Mouse (Mus musculus) liver, embryonic 14.5 days (tissue): ENCODE data around the gene Tmem94. TPM values are rescaled to one million over a fixed set of nuclear protein-coding genes. Genes with fewer than 3 reads are reported as not detected.

Experiments used
- ATAC-seq: fragments of 200-750 bp; cut with Nextera tagmentation; 2 replicates; pipeline ENCODE4 v1.8.0; 2017; ENCODE audit warnings: moderate number of reproducible peaks, mild to moderate bottlenecking, moderate library complexity; ENCODE audit not compliant: insufficient read depth
- DNase-seq, 3 experiments: peaks; one replicate each; pipeline ENCODE4 v3.0.0-alpha.2; 2012 to 2013; ENCODE audit warnings: low read depth in 3 of 3, low spot score in 3 of 3
- H3K27ac ChIP-seq: fragments of 300-500 bp; sonication (generic); 2 replicates; pipeline ENCODE4 v1.5.1; 2014; ENCODE audit warnings: moderate library complexity, mild to moderate bottlenecking, control low read depth, inconsistent platforms
- H3K27me3 ChIP-seq: fragments of 300-500 bp; sonication (generic); 2 replicates; pipeline ENCODE4 v1.6.1; 2014; ENCODE audit warnings: mild to moderate bottlenecking, low read length, moderate library complexity; ENCODE audit not compliant: control insufficient read depth, insufficient read depth
- H3K36me3 ChIP-seq: fragments of 300-500 bp; sonication (generic); replicated peaks from 2 replicates; pipeline ENCODE4 v1.6.1; 2014; ENCODE audit warnings: low read depth; ENCODE audit not compliant: control insufficient read depth, insufficient read depth
- H3K4me1 ChIP-seq, 2 experiments: fragments of 200-500 bp in 1 of 2; fragments of 300-500 bp in 1 of 2; sonication (generic) in 1 of 2; replicated peaks; 2 replicates each; pipeline ENCODE4 v1.6.1; 2012 to 2014; ENCODE audit warnings: antibody characterized with exemption in 1 of 2, inconsistent platforms in 1 of 2, low read length in 1 of 2; ENCODE audit not compliant: control insufficient read depth in 2 of 2, insufficient read depth in 2 of 2
- H3K4me2 ChIP-seq: fragments of 300-500 bp; sonication (generic); 2 replicates; pipeline ENCODE4 v1.6.1; 2014; ENCODE audit warnings: low read depth, mild to moderate bottlenecking, control low read depth, moderate library complexity
- H3K4me3 ChIP-seq, 2 experiments: fragments of 200-500 bp in 1 of 2; fragments of 300-500 bp in 1 of 2; sonication (generic) in 1 of 2; 2 replicates each; pipeline ENCODE4 v1.5.1; 2012 to 2014; ENCODE audit warnings: low read depth in 2 of 2, low read length in 2 of 2, mild to moderate bottlenecking in 2 of 2, control low read depth in 1 of 2, inconsistent platforms in 1 of 2, moderate library complexity in 1 of 2; ENCODE audit not compliant: insufficient read depth in 1 of 2
- H3K9ac ChIP-seq: fragments of 300-500 bp; sonication (generic); replicated peaks from 2 replicates; pipeline ENCODE4 v1.6.1; 2014; ENCODE audit warnings: mild to moderate bottlenecking, control low read depth, moderate library complexity
- H3K9me3 ChIP-seq: fragments of 300-500 bp; sonication (generic); 2 replicates; pipeline ENCODE4 v1.6.1; 2016; ENCODE audit warnings: low read length, mixed read lengths; ENCODE audit not compliant: control insufficient read depth
- CTCF ChIP-seq: IDR thresholded peaks from 2 replicates; pipeline ENCODE4 v1.5.1; 2016; ENCODE audit warnings: antibody characterized with exemption, low read depth, control low read depth
- EP300 ChIP-seq: IDR thresholded peaks from 2 replicates; pipeline ENCODE4 v1.6.1; 2016; ENCODE audit warnings: antibody characterized with exemption, low read depth
- WGBS: fragments of 180-500 bp; shearing (Covaris S2); extraction: QIAGEN DNeasy Blood & Tissue Kit; methylation state at CpG from one replicate; pipeline ENCODE4 v1.1.7; 2014; ENCODE audit not compliant: insufficient replicate concordance; 5-methylcytosine and 5-hydroxymethylcytosine counted together
- microRNA-seq: library from miRNA; unstranded; fragments of <30 nt; microRNA quantifications from one replicate; pipeline ENCODE4, GENCODE M21; 2016
- polyA plus RNA-seq, 2 experiments: library from polyadenylated mRNA; depleted of rRNA in 1 of 2; stranded (reverse) in 1 of 2; unstranded in 1 of 2; fragments of >200 nt; fragmentation: Nextera tagmentation in 1 of 2; extraction: Ambion mirVana in 1 of 2; gene quantifications; 2 replicates each; pipeline versions ENCODE4 v1.2.1 to v1.2.3; 2012 to 2014

The Tmem94 gene
- polyA plus RNA-seq, 2 experiments: 3.7 to 11.0 TPM

- peaks cover 5% of the 10 kb centered on the region for H3K36me3 ChIP-seq
- 67% methylated on average over 14 of the region's 14 CpGs for WGBS
- no peaks in the 10 kb centered on the region; the same call in 1 of the 2 replicates for H3K9me3 ChIP-seq
- no peak overlapping the region for H3K27ac ChIP-seq
- peaks cover 26 to 41% of the 10 kb centered on the region in 2 experiments for H3K4me1 ChIP-seq
- no peak overlapping the region for H3K4me3 ChIP-seq
- H3K9ac ChIP-seq: no peak overlapping the region; the same call in 1 of the 2 replicates
- no peaks in the 10 kb centered on the region for H3K27me3 ChIP-seq
- no peak overlapping the region for H3K4me2 ChIP-seq
- ATAC-seq: no peak
- TF ChIP-seq CTCF (no peak), EP300 (no peak)
- no peak for DNase-seq
Observed at GRCm38 (mm10) chr11:115843141-115843890, 78.1 kb downstream of the Tmem94 start.

GRCm38 (mm10) chr11:115843891-115844239 lies 78.6 kb downstream of the Tmem94 start:
- DNase-seq (no peak), ATAC-seq (no peak)
- Histone ChIP-seq H3K9me3 (no peaks in the 10 kb centered on the region; the same call in 1 of the 2 replicates), H3K4me3 (no peak overlapping the region), H3K9ac (no peak overlapping the region), H3K4me1 (peaks cover 22 to 36% of the 10 kb centered on the region in 2 experiments), H3K27ac (no peak overlapping the region), H3K36me3 (peaks cover 5% of the 10 kb centered on the region), H3K27me3 (no peaks in the 10 kb centered on the region), H3K4me2 (no peak overlapping the region)
- TF ChIP-seq EP300 (no peak), CTCF (no peak)
- WGBS: 83% methylated on average over 5 of the region's 5 CpGs

GRCm38 (mm10) chr11:115844240-115844639 lies 79.0 kb downstream of the Tmem94 start:
- H3K27ac ChIP-seq: no peak overlapping the region
- no peak for ATAC-seq
- 69% methylated on average over 8 of the region's 8 CpGs for WGBS

GRCm38 (mm10) chr11:115845819-115846218 lies 80.6 kb downstream of the Tmem94 start:
- 92% methylated on average over 2 of the region's 2 CpGs for WGBS
- no peak overlapping the region for H3K27ac ChIP-seq
- H3K4me3 ChIP-seq: no peak overlapping the region
- H3K4me1 ChIP-seq: peaks cover 20 to 22% of the 10 kb centered on the region in 2 experiments
- no peaks in the 10 kb centered on the region for H3K27me3 ChIP-seq
- no peak for ATAC-seq
- DNase-seq: no peak
- no peaks in the 10 kb centered on the region; the same call in 1 of the 2 replicates for H3K9me3 ChIP-seq
- H3K9ac ChIP-seq: no peak overlapping the region
- TF ChIP-seq EP300: no peak
- TF ChIP-seq CTCF: peak; percentile 39; the same call in 1 of the 2 replicates
- peaks cover 5% of the 10 kb centered on the region for H3K36me3 ChIP-seq
- H3K4me2 ChIP-seq: no peak overlapping the region

More at GRCm38 (mm10) chr11:115844240-115844639, 79.0 kb downstream of the Tmem94 start:
- peaks cover 20 to 32% of the 10 kb centered on the region in 2 experiments for H3K4me1 ChIP-seq
- H3K36me3 ChIP-seq: peaks cover 5% of the 10 kb centered on the region
- TF ChIP-seq CTCF (no peak), EP300 (no peak)
- no peak overlapping the region for H3K4me3 ChIP-seq
- H3K4me2 ChIP-seq: no peak overlapping the region
- DNase-seq: no peak
- no peak overlapping the region for H3K9ac ChIP-seq
- H3K27me3 ChIP-seq: no peaks in the 10 kb centered on the region
- H3K9me3 ChIP-seq: no peaks in the 10 kb centered on the region; the same call in 1 of the 2 replicates

Small RNA genes lying within 50 kb of the gene (microRNA-seq; reads per million reads assigned to microRNA genes)
- gene Mir5621: not detected

Other genes starting within 250 kb of the Tmem94 start
- 161 and 198 TPM in 2 replicates for gene Sumo2, start 229.2 kb upstream of the Tmem94 start, polyA plus RNA-seq (2012; rRNA removed)
- 393 and 406 TPM in 2 replicates for gene Sumo2, start 229.2 kb upstream of the Tmem94 start, polyA plus RNA-seq (2014; fragmentation: Nextera tagmentation; extraction: Ambion mirVana)
- gene Nup85, start 201.0 kb upstream of the Tmem94 start, polyA plus RNA-seq (2012; rRNA removed): 96.0 and 109 TPM in 2 replicates
- gene Nup85, start 201.0 kb upstream of the Tmem94 start, polyA plus RNA-seq (2014; fragmentation: Nextera tagmentation; extraction: Ambion mirVana): 118 and 125 TPM in 2 replicates
- gene Mrps7, start 161.5 kb upstream of the Tmem94 start, polyA plus RNA-seq (2012; rRNA removed): 16.2 and 24.1 TPM in 2 replicates
- gene Mrps7, start 161.5 kb upstream of the Tmem94 start, polyA plus RNA-seq (2014; fragmentation: Nextera tagmentation; extraction: Ambion mirVana): 52.6 and 53.3 TPM in 2 replicates
- gene Gga3, start 161.4 kb upstream of the Tmem94 start, polyA plus RNA-seq (2012; rRNA removed): 9.2 and 17.2 TPM in 2 replicates
- gene Gga3, start 161.4 kb upstream of the Tmem94 start, polyA plus RNA-seq (2014; fragmentation: Nextera tagmentation; extraction: Ambion mirVana): 6.4 and 7.2 TPM in 2 replicates
- gene Mif4gd, start 152.5 kb upstream of the Tmem94 start, polyA plus RNA-seq (2012; rRNA removed): 21.1 and 25.6 TPM in 2 replicates
- gene Mif4gd, start 152.5 kb upstream of the Tmem94 start, polyA plus RNA-seq (2014; fragmentation: Nextera tagmentation; extraction: Ambion mirVana): 24.3 and 25.6 TPM in 2 replicates
- gene Slc25a19, start 137.1 kb upstream of the Tmem94 start, polyA plus RNA-seq (2012; rRNA removed): 7.4 and 10.5 TPM in 2 replicates
- gene Slc25a19, start 137.1 kb upstream of the Tmem94 start, polyA plus RNA-seq (2014; fragmentation: Nextera tagmentation; extraction: Ambion mirVana): 8.5 and 9.4 TPM in 2 replicates
- 15.7 and 22.4 TPM in 2 replicates for gene Grb2, start 56.8 kb upstream of the Tmem94 start, polyA plus RNA-seq (2012; rRNA removed)
- gene Grb2, start 56.8 kb upstream of the Tmem94 start, polyA plus RNA-seq (2014; fragmentation: Nextera tagmentation; extraction: Ambion mirVana): 26.0 and 30.1 TPM in 2 replicates
- gene Caskin2, start 48.2 kb downstream of the Tmem94 start, polyA plus RNA-seq (2012; rRNA removed): 7.1 and 7.8 TPM in 2 replicates
- 4.9 and 6.1 TPM in 2 replicates for gene Caskin2, start 48.2 kb downstream of the Tmem94 start, polyA plus RNA-seq (2014; fragmentation: Nextera tagmentation; extraction: Ambion mirVana)
- gene Tsen54, start 49.3 kb downstream of the Tmem94 start, polyA plus RNA-seq (2012; rRNA removed): 12.4 and 12.9 TPM in 2 replicates
- 9.7 and 12.4 TPM in 2 replicates for gene Tsen54, start 49.3 kb downstream of the Tmem94 start, polyA plus RNA-seq (2014; fragmentation: Nextera tagmentation; extraction: Ambion mirVana)
- 9.4 and 10.5 TPM in 2 replicates for gene Llgl2, start 58.6 kb downstream of the Tmem94 start, polyA plus RNA-seq (2012; rRNA removed)
- 7.5 and 9.3 TPM in 2 replicates for gene Llgl2, start 58.6 kb downstream of the Tmem94 start, polyA plus RNA-seq (2014; fragmentation: Nextera tagmentation; extraction: Ambion mirVana)
- gene Myo15b, start 93.0 kb downstream of the Tmem94 start, polyA plus RNA-seq (2012; rRNA removed): 0.36 and 0.42 TPM in 2 replicates
- gene Myo15b, start 93.0 kb downstream of the Tmem94 start, polyA plus RNA-seq (2014; fragmentation: Nextera tagmentation; extraction: Ambion mirVana): 0.09 and 0.29 TPM in 2 replicates
- gene Smim5, start 134.5 kb downstream of the Tmem94 start, polyA plus RNA-seq (2012; rRNA removed): 20.6 and 25.1 TPM in 2 replicates
- gene Smim5, start 134.5 kb downstream of the Tmem94 start, polyA plus RNA-seq (2014; fragmentation: Nextera tagmentation; extraction: Ambion mirVana): 45.3 and 48.8 TPM in 2 replicates
- 1.5 and 1.8 TPM in 2 replicates for gene Smim6, start 146.6 kb downstream of the Tmem94 start, polyA plus RNA-seq (2012; rRNA removed)
- gene Smim6, start 146.6 kb downstream of the Tmem94 start, polyA plus RNA-seq (2014; fragmentation: Nextera tagmentation; extraction: Ambion mirVana): 2.0 and 2.2 TPM in 2 replicates
- gene Sap30bp, start 167.8 kb downstream of the Tmem94 start, polyA plus RNA-seq (2012; rRNA removed): 8.7 and 22.6 TPM in 2 replicates
- 20.0 and 21.2 TPM in 2 replicates for gene Sap30bp, start 167.8 kb downstream of the Tmem94 start, polyA plus RNA-seq (2014; fragmentation: Nextera tagmentation; extraction: Ambion mirVana)
- 6.7 and 7.3 TPM in 2 replicates for gene Recql5, start 168.0 kb downstream of the Tmem94 start, polyA plus RNA-seq (2012; rRNA removed)
- gene Recql5, start 168.0 kb downstream of the Tmem94 start, polyA plus RNA-seq (2014; fragmentation: Nextera tagmentation; extraction: Ambion mirVana): 6.1 and 6.5 TPM in 2 replicates
- 0.10 and 0.11 TPM in 2 replicates for gene Itgb4, start 209.3 kb downstream of the Tmem94 start, polyA plus RNA-seq (2012; rRNA removed)
- 0.16 and 0.17 TPM in 2 replicates for gene Itgb4, start 209.3 kb downstream of the Tmem94 start, polyA plus RNA-seq (2014; fragmentation: Nextera tagmentation; extraction: Ambion mirVana)
- gene Galk1, start 247.3 kb downstream of the Tmem94 start, polyA plus RNA-seq (2012; rRNA removed): 55.9 and 59.1 TPM in 2 replicates
- 102 and 113 TPM in 2 replicates for gene Galk1, start 247.3 kb downstream of the Tmem94 start, polyA plus RNA-seq (2014; fragmentation: Nextera tagmentation; extraction: Ambion mirVana)